Mouse (Mus musculus): Measurements from ENCODE around the gene Spata18. TPM values are rescaled to one million over a fixed set of nuclear protein-coding genes. Genes with fewer than 3 reads are reported as not detected.

Gene Spata18
- total RNA-seq, 4 experiments from 2014 or later, result not detected

DNA sequence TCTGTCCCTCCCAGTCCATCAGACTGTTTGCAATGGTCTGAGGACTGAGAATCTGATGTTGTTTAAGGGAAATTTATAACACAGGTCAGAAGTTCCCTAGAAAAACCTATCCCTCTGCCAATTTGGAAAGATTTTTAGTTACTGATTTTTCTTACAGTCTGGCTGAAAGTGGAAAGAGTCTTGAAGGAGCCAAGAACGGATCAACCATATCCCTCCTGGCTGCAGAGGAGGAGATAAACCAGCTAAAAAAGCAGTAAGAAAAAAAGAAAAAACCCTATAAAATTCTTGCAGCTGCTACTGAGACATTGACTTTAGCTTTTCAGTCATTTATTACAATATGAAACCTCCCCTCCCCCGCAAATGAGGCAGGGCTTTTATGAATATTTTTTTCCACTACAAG lies 15.5 kb downstream of the Spata18 start:
- no peak for DNase-seq (ENCODE audit: low spot score in 2 of 2)

- DNase-seq (ENCODE audit: low spot score in 2 of 2), result no peak
Observed at GRCm38 (mm10) chr5:73667877-73668276, 16.7 kb downstream of the Spata18 start.

DNA sequence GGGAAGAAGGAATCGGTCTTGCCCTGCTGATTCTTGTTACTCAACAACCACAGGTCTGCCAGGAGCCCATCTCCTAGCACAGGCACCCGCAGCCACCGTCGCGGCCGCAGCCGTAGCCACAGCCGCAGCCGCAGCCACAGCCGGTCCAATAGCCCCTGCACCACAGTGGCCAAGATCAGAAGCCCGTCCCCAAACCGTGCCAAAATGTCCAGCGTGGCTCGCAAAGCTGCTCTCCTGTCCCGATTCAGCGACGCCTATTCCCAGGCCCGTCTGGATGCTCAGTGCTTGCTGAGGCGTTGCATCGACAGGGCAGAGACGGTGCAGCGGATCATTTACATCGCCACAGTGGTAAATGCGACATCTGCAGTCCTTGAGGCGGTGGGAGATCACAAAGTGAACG lies 18.2 kb downstream of the Spata18 start:
- no peak for DNase-seq (ENCODE audit: low spot score in 2 of 2)

DNA sequence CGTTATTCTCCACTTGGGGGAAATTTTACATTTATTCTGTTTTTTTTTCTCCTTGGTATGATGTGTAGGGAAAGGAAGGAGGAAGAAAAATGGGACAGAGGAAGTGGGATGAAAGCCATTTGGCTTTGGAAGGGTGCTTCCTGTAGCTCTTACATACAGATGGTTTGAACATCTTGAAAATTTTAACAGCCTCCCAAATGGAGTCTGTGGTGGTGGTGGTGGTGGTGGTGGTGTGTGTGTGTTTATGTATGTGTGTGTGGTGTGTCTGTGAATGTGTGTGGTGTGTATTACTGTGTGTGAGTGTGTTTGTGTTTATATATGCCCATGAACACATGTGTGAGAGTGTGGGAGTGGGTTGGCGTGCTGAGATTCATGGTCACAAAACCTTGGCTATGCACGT lies 24.4 kb downstream of the Spata18 start:
- DNase-seq (ENCODE audit: low spot score in 2 of 2), result no peak

DNA sequence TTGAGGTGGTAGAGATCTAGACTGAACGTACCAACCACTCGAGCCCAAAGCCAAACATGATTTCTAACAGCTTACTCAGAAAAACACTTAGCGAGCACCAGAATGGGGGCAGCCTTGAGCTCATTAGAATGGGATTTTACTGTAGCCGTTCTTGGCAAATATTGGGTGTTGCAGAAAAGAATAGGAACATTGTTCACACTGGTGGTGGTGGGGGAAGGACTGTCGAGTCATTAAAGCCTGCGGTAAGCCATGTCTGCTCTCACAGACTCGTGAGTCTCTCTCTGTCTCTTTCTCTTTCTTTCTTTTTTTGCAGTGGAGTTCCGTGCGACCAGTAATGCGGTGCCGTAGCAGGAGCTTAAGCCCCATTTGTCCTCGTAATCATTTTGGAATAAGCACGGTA lies 25.4 kb downstream of the Spata18 start:
- no peak for DNase-seq (ENCODE audit: low spot score in 2 of 2)

DNA sequence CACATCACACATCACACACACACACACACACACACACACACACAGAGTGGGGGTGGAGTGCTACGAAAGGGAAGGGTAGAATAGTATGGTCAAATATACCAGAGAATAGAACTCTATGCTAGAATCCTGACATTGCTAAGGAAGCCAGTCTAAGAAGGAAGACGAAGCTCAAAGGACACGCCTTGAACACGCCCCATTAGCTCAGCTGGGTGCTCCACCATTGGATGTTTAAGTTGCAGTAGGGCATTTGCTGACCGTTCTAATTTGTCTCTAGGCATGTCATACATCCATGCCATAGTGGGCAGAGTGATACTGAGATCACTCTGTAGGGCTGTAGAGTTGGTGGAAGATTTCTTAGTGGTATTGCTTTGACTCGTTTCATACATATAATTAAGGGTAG lies 32.0 kb downstream of the Spata18 start:
- no peak for DNase-seq (ENCODE audit: low spot score in 2 of 2)

DNA sequence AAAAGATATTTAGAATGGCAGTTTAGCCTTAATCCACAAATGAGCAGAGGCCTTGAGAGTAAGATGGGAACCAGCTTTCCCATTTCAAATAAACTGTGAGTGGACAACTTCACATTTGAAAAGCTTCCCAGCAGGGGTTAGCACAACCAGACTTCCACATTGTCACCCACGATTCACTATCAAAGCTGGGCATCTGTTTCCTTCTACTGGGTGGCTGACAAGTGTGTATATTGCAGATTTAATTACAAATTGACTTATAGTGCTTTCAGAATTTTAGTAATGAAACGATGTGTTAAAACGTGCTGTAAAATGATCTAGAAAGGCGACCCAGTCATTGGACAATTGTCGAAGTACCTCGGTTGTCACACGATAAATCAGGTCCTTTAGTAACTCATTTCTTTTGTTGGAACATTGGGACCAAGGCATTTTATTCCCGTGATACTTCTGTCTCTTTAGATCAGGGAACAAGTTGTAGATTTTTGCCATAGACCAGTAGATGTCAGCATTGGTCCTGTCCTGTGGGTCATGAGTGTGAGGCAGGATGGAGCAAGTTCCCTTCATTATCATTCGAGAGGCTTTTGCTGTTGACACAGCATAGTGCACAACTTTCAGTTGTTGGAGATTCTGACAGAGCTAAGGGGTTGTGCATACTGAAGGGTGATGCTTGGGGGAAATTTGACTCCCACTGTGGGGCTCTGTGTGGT lies 32.7 kb downstream of the Spata18 start:
- no peak for DNase-seq (ENCODE audit: low spot score in 2 of 2)

DNA sequence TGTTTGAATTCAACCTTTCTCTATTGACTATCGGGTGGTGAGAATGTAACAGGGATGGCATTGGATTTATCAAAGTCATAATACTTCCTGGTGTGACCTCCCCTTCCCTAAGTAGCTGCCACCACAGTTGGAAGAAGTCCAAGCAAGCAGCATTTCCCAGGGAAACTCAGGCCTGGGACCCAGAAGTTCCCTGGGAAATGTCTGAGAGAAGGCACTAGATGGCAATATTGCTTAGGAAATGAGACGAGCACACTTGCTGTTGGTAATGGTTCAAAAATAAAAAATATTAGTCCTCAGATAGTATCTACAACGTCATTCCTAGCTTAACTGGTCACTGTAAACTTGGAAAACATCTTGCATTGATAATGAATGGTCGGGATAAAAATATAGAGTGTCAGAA lies 35.0 kb downstream of the Spata18 start:
- no peak for DNase-seq (ENCODE audit: low spot score in 2 of 2)

- no peak for DNase-seq (ENCODE audit: low spot score in 2 of 2)
Observed at GRCm38 (mm10) chr5:73688576-73688975, 37.4 kb downstream of the Spata18 start.

DNA sequence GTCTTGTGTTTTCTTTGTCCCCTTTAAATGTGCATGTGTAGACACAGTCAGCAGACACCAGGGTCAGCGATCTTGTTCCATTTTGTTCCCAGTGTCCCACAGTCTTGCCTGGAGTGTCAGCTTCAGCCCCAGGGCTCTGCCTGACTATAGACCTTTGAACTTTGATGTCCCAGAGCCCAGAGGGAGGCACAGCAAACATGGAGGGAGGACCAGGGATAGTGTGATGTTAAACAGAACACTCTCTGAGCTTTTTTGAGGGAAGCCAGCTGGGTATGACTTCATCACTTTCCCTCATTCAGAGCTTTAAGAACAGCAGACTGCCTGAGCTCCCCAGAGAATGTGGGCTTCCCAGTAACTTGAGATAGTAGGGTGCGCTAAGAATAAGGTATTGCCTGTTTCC lies 39.0 kb downstream of the Spata18 start:
- no peak for DNase-seq (ENCODE audit: low spot score in 2 of 2)

DNA sequence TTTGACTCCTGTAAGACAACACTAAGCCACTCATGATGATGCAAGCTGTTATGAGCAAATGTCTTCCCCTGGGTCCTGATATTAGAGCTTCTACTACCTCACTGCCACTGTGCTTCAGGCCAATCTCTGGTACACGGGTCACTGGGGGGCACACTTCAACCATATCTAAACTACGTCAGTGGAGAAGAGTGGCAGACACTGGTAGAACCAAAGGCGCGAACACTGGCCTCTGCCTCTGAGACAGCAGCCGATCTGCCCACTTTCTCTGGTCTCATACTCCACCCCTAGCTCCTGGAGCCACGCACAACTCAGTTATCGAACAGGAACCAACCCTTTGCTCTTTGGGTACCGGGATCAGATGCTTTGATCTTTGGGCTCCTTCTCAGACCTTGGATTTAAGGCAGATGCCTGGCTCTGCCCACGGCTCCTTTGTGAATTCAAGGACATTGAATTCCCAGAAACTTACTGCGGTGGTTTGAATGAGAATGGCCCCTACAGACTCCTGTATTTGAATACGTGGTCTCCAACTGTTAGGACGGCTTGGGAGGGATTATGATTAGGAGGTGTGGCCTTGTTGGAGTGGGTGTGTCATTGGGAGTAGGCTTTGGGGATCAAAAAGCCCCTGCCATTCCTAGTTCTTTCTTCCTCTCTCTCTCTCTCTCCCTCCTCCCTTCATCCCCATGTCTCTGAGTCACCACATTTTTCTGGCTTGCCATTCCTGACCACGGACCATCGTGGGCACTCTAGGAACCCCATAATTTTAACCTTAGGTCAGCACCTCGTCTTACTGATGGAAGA lies 40.7 kb downstream of the Spata18 start:
- no peak for DNase-seq (ENCODE audit: low spot score in 2 of 2)

- DNase-seq (ENCODE audit: low spot score in 2 of 2), result no peak
Observed at GRCm38 (mm10) chr5:73693778-73694177, 42.6 kb downstream of the Spata18 start.

GRCm38 (mm10) chr5:73694254-73695015 lies 43.3 kb downstream of the Spata18 start:
- DNase-seq (ENCODE audit: low spot score in 2 of 2), result no peak

DNA sequence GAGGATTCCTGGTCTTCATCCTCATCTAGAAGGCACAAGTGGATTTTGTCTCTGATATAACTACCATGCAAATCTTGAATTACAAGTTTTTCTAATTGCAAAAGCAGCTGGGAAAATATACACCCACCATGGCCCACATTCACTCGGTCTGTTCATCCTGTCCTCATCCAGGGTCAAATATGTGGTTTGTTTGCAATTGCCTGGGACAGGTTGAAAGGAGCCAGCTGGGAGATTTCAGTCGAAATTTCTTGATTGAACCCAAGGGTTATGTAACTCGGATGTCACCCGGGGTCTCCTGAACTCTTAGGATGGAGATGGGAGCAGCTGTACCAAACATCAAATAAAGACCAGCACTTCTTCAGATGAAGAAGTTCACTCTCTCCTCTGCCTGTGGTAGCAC lies 46.5 kb downstream of the Spata18 start:
- DNase-seq (ENCODE audit: low spot score in 2 of 2), result no peak

- DNase-seq (ENCODE audit: low spot score in 2 of 2), result no peak
Observed at GRCm38 (mm10) chr5:73701063-73701890, 50.1 kb downstream of the Spata18 start.

GRCm38 (mm10) chr5:73701946-73702710 lies 50.9 kb downstream of the Spata18 start:
- DNase-seq (ENCODE audit: low spot score in 2 of 2), result no peak

GRCm38 (mm10) chr5:73703096-73703495 lies 51.9 kb downstream of the Spata18 start:
- no peak for DNase-seq (ENCODE audit: low spot score in 2 of 2)

GRCm38 (mm10) chr5:73704263-73704662 lies 53.1 kb downstream of the Spata18 start:
- DNase-seq (ENCODE audit: low spot score in 2 of 2), result no peak

DNA sequence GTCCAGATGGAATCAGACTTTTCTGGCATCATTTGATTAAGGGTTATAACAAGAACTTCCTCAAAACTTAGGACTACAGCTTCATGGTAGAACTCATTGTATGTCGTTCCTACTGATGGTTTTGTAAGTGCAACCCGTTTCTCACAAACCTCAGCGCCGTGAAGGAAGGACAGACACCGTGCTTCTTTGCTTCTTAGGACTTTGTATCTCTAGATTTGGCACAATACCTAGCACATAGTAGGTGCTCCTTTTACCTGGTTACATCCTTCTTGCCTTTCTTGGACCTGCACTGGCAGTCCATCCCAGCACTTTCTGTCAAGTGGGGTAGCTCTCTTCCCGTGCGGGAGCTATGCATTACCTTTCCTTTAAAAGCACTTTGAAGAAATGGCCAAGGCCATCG lies 53.6 kb downstream of the Spata18 start:
- DNase-seq (ENCODE audit: low spot score in 2 of 2), result no peak

- DNase-seq (ENCODE audit: low spot score in 2 of 2), result no peak
Observed at GRCm38 (mm10) chr5:73705290-73705689, 54.1 kb downstream of the Spata18 start.

GRCm38 (mm10) chr5:73712852-73713251 lies 61.7 kb downstream of the Spata18 start:
- no peak for DNase-seq (ENCODE audit: low spot score in 2 of 2)

All from gastrocnemius, adult 8-10 months (tissue).